Mouse (Mus musculus): ENCODE results near the gene Yjefn3. TPM values are rescaled to one million over a fixed set of nuclear protein-coding genes. Genes with fewer than 3 reads are reported as not detected.

The Yjefn3 gene
- polyA plus RNA-seq, 1 experiment from 2014 or later: 0.81 TPM

- Histone ChIP-seq H3K9me3 (replicated peaks) (no peaks in the 10 kb centered on the region), H3K9ac (no peak overlapping the region), H3K27me3 (no peaks in the 10 kb centered on the region), H3K4me2 (no peak overlapping the region), H3K4me3 (replicated peaks) (no peak overlapping the region), H3K27ac (no peak overlapping the region), H3K4me1 (replicated peaks) (peaks cover 43% of the 10 kb centered on the region), H3K36me3 (peaks cover 58% of the 10 kb centered on the region)
- no peak for DNase-seq
- no peak for ATAC-seq (ENCODE audit: low read depth)
- WGBS (ENCODE audit: insufficient replicate concordance): 32% methylated on average over 2 of the region's 2 CpGs
Observed at GRCm38 (mm10) chr8:69933811-69934210, 31.3 kb upstream of the Yjefn3 start.

- Histone ChIP-seq H3K27me3 (no peaks in the 10 kb centered on the region), H3K9ac (no peak overlapping the region), H3K4me1 (replicated peaks) (peaks cover 59% of the 10 kb centered on the region), H3K36me3 (peaks cover 35% of the 10 kb centered on the region), H3K27ac (no peak overlapping the region), H3K4me3 (replicated peaks) (no peak overlapping the region), H3K9me3 (replicated peaks) (no peaks in the 10 kb centered on the region), H3K4me2 (no peak overlapping the region)
- no peak for DNase-seq
- no peak for ATAC-seq (ENCODE audit: low read depth)
Observed at GRCm38 (mm10) chr8:69926901-69927300, 24.4 kb upstream of the Yjefn3 start.

- WGBS (ENCODE audit: insufficient replicate concordance): 6% methylated on average over 1 of the region's 1 CpGs
- Histone ChIP-seq H3K27ac (peak overlapping the region; percentile 87), H3K4me1 (replicated peaks) (peaks cover 88% of the 10 kb centered on the region), H3K4me2 (peak overlapping the region; percentile 33), H3K36me3 (peaks cover 30% of the 10 kb centered on the region), H3K4me3 (replicated peaks) (no peak overlapping the region), H3K9me3 (replicated peaks) (no peaks in the 10 kb centered on the region), H3K27me3 (no peaks in the 10 kb centered on the region), H3K9ac (peak overlapping the region; percentile 34; the same call in 1 of the 2 replicates)
- no peak for DNase-seq
- peak; percentile 54 for ATAC-seq (ENCODE audit: low read depth)
Observed at GRCm38 (mm10) chr8:69923986-69924385, 21.5 kb upstream of the Yjefn3 start.

GRCm38 (mm10) chr8:69921141-69921540 is 18.6 kb upstream of the Yjefn3 start:
- peaks cover 24% of the 10 kb centered on the region for H3K36me3 ChIP-seq
- peak overlapping the region; percentile 87 for H3K27ac ChIP-seq
- peak overlapping the region; percentile 61 for H3K9ac ChIP-seq
- ATAC-seq (ENCODE audit: low read depth) (no peak), DNase-seq (no peak)
- no peaks in the 10 kb centered on the region for H3K27me3 ChIP-seq
- peaks cover 85% of the 10 kb centered on the region for H3K4me1 ChIP-seq (replicated peaks)
- peak overlapping the region; percentile 55 for H3K4me2 ChIP-seq
- H3K4me3 ChIP-seq (replicated peaks): no peak overlapping the region
- 91% methylated on average over 2 of the region's 2 CpGs for WGBS (ENCODE audit: insufficient replicate concordance)
- no peaks in the 10 kb centered on the region for H3K9me3 ChIP-seq (replicated peaks)

- peak; percentile 61 for DNase-seq
- peak overlapping the region; percentile 55 for H3K4me2 ChIP-seq
- H3K27ac ChIP-seq: peak overlapping the region; percentile 87
- H3K4me3 ChIP-seq (replicated peaks): peak overlapping the region; percentile 14; the same call in 1 of the 2 replicates
- H3K4me1 ChIP-seq (replicated peaks): peaks cover 74% of the 10 kb centered on the region
- 26% methylated on average over 11 of the region's 11 CpGs for WGBS (ENCODE audit: insufficient replicate concordance)
- no peaks in the 10 kb centered on the region for H3K9me3 ChIP-seq (replicated peaks)
- H3K9ac ChIP-seq: peak overlapping the region; percentile 61
- peak; percentile 70 for ATAC-seq (ENCODE audit: low read depth)
- peaks cover 30% of the 10 kb centered on the region for H3K36me3 ChIP-seq
- no peaks in the 10 kb centered on the region for H3K27me3 ChIP-seq
Observed at GRCm38 (mm10) chr8:69919876-69920662, 17.6 kb upstream of the Yjefn3 start.

GRCm38 (mm10) chr8:69919010-69919409 is 16.5 kb upstream of the Yjefn3 start:
- Histone ChIP-seq H3K27ac (peak overlapping the region; percentile 87), H3K36me3 (peaks cover 41% of the 10 kb centered on the region), H3K4me1 (replicated peaks) (peaks cover 63% of the 10 kb centered on the region), H3K27me3 (no peaks in the 10 kb centered on the region), H3K9ac (no peak overlapping the region), H3K4me2 (no peak overlapping the region), H3K4me3 (replicated peaks) (no peak overlapping the region), H3K9me3 (replicated peaks) (no peaks in the 10 kb centered on the region)
- 46% methylated on average over 1 of the region's 1 CpGs for WGBS (ENCODE audit: insufficient replicate concordance)
- DNase-seq: peak; percentile 65
- peak; percentile 30 for ATAC-seq (ENCODE audit: low read depth)

GRCm38 (mm10) chr8:69918506-69918905 is 16.0 kb upstream of the Yjefn3 start:
- Histone ChIP-seq H3K27me3 (no peaks in the 10 kb centered on the region), H3K27ac (no peak overlapping the region; the same call in 1 of the 2 replicates), H3K9ac (no peak overlapping the region), H3K4me1 (replicated peaks) (peaks cover 58% of the 10 kb centered on the region), H3K4me2 (no peak overlapping the region), H3K4me3 (replicated peaks) (no peak overlapping the region), H3K36me3 (peaks cover 46% of the 10 kb centered on the region), H3K9me3 (replicated peaks) (no peaks in the 10 kb centered on the region)
- ATAC-seq (ENCODE audit: low read depth) (no peak), DNase-seq (no peak)

GRCm38 (mm10) chr8:69915748-69916147 is 13.2 kb upstream of the Yjefn3 start:
- H3K4me2 ChIP-seq: no peak overlapping the region
- no peak overlapping the region for H3K27ac ChIP-seq
- no peaks in the 10 kb centered on the region for H3K9me3 ChIP-seq (replicated peaks)
- H3K36me3 ChIP-seq: peaks cover 73% of the 10 kb centered on the region
- DNase-seq (no peak), ATAC-seq (ENCODE audit: low read depth) (no peak)
- no peak overlapping the region for H3K4me3 ChIP-seq (replicated peaks)
- H3K9ac ChIP-seq: no peak overlapping the region; the same call in 1 of the 2 replicates
- peaks cover 31% of the 10 kb centered on the region for H3K4me1 ChIP-seq (replicated peaks)
- H3K27me3 ChIP-seq: no peaks in the 10 kb centered on the region
- 67% methylated on average over 5 of the region's 5 CpGs for WGBS (ENCODE audit: insufficient replicate concordance)

- WGBS (ENCODE audit: insufficient replicate concordance): 80% methylated on average over 4 of the region's 4 CpGs
- no peak for DNase-seq
- Histone ChIP-seq H3K9ac (no peak overlapping the region), H3K4me3 (replicated peaks) (no peak overlapping the region), H3K27ac (no peak overlapping the region), H3K4me1 (replicated peaks) (peaks cover 18% of the 10 kb centered on the region), H3K9me3 (replicated peaks) (no peaks in the 10 kb centered on the region), H3K27me3 (no peaks in the 10 kb centered on the region), H3K36me3 (peaks cover 86% of the 10 kb centered on the region), H3K4me2 (no peak overlapping the region)
- ATAC-seq (ENCODE audit: low read depth): no peak
Observed at GRCm38 (mm10) chr8:69914526-69914925, 12.0 kb upstream of the Yjefn3 start.

GRCm38 (mm10) chr8:69912478-69913074 is 10.1 kb upstream of the Yjefn3 start:
- H3K27ac ChIP-seq: no peak overlapping the region
- no peaks in the 10 kb centered on the region for H3K9me3 ChIP-seq (replicated peaks)
- no peak overlapping the region for H3K9ac ChIP-seq
- DNase-seq: no peak
- H3K4me2 ChIP-seq: no peak overlapping the region
- H3K27me3 ChIP-seq: no peaks in the 10 kb centered on the region
- no peak overlapping the region for H3K4me3 ChIP-seq (replicated peaks)
- no peak for ATAC-seq (ENCODE audit: low read depth)
- no peaks in the 10 kb centered on the region; the same call in 1 of the 2 replicates for H3K4me1 ChIP-seq (replicated peaks)
- peaks cover 100% of the 10 kb centered on the region for H3K36me3 ChIP-seq
- WGBS (ENCODE audit: insufficient replicate concordance): 86% methylated on average over 12 of the region's 12 CpGs

- Histone ChIP-seq H3K4me1 (replicated peaks) (peaks cover under 1% of the 10 kb centered on the region; the same call in 1 of the 2 replicates), H3K27ac (no peak overlapping the region), H3K4me2 (no peak overlapping the region), H3K9ac (no peak overlapping the region), H3K4me3 (replicated peaks) (no peak overlapping the region), H3K27me3 (no peaks in the 10 kb centered on the region), H3K36me3 (peaks cover 98% of the 10 kb centered on the region), H3K9me3 (replicated peaks) (no peaks in the 10 kb centered on the region)
- ATAC-seq (ENCODE audit: low read depth): 0 out of 2 replicates have a peak, but pooled peaks have one; percentile 9
- DNase-seq: no peak
- WGBS (ENCODE audit: insufficient replicate concordance): 88% methylated on average over 13 of the region's 13 CpGs
Observed at GRCm38 (mm10) chr8:69911917-69912316, 9.4 kb upstream of the Yjefn3 start.
